Mouse (Mus musculus) C2C12 (cell line): ENCODE measurements around the gene Trat1.

Source experiments
- CTCF ChIP-seq: IDR thresholded peaks from one replicate; pipeline ENCODE4 v1.5.1; 2011; ENCODE audit not compliant: control insufficient read depth, insufficient read depth, insufficient read length
- MAX ChIP-seq: IDR thresholded peaks from one replicate; pipeline ENCODE4 v1.6.1; 2011; ENCODE audit warnings: mild to moderate bottlenecking, control low read depth
- USF1 ChIP-seq: IDR thresholded peaks from one replicate; pipeline ENCODE4 v1.6.1; 2011; ENCODE audit warnings: low read depth, mild to moderate bottlenecking, control low read depth, moderate library complexity

DNA sequence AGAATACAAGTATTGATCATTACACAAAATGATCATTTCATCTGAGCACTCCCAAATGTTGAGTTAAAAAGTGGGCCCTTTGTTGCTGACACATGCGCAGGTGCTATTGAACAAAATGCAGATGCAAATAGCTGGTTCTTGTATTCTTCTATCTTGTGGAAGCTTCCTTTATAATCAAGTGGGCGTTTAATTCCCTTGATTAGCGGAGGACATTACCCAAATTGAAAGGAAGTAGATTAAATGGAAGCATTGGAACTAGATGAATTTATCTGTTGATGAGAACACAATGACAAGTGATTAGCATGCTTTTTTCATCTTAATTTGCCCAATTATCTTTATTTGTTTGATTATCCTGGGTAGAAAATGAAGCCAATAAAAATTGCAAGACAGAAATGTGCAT is 51.6 kb downstream of the Trat1 start:
- TF ChIP-seq CTCF (no peak), MAX (no peak), USF1 (no peak)
